Mouse (Mus musculus) liver, embryonic 16.5 days (tissue): ENCODE measurements around the gene Agap1. TPM values are rescaled to one million over a fixed set of nuclear protein-coding genes. Genes with fewer than 3 reads are reported as not detected.

ENCODE experiments used
- ATAC-seq: fragments of 200-750 bp; cut with Nextera tagmentation; 2 replicates; pipeline ENCODE4 v1.8.0; 2017; ENCODE audit warnings: low read depth, mild to moderate bottlenecking, moderate number of reproducible peaks, moderate library complexity
- H3K27ac ChIP-seq: fragments of 300-500 bp; sonication (generic); 2 replicates; pipeline ENCODE4 v1.5.1; 2014; ENCODE audit warnings: mild to moderate bottlenecking, low read length
- H3K27me3 ChIP-seq: fragments of 300-500 bp; sonication (generic); 2 replicates; pipeline ENCODE4 v1.6.1; 2014; ENCODE audit warnings: low read depth, low read length, mixed read lengths; ENCODE audit not compliant: control insufficient read depth, insufficient read depth
- H3K36me3 ChIP-seq: fragments of 300-500 bp; sonication (generic); 2 replicates; pipeline ENCODE4 v1.6.1; 2014; ENCODE audit warnings: mild to moderate bottlenecking; ENCODE audit not compliant: control insufficient read depth, insufficient read depth
- H3K4me1 ChIP-seq: fragments of 300-500 bp; sonication (generic); 2 replicates; pipeline ENCODE4 v1.6.1; 2014; ENCODE audit warnings: low read depth, low read length, mixed read lengths; ENCODE audit not compliant: control insufficient read depth
- H3K4me2 ChIP-seq: fragments of 300-500 bp; sonication (generic); 2 replicates; pipeline ENCODE4 v1.6.1; 2014; ENCODE audit warnings: low read depth, low read length, mixed read lengths
- H3K4me3 ChIP-seq: fragments of 300-500 bp; sonication (generic); 2 replicates; pipeline ENCODE4 v1.5.1; 2014; ENCODE audit warnings: low read depth, mild to moderate bottlenecking, low read length
- H3K9ac ChIP-seq: fragments of 300-500 bp; sonication (generic); 2 replicates; pipeline ENCODE4 v1.6.1; 2014; ENCODE audit warnings: low read depth, low read length
- H3K9me3 ChIP-seq: fragments of 300-500 bp; sonication (generic); replicated peaks from 2 replicates; pipeline ENCODE4 v1.6.1; 2016; ENCODE audit warnings: low read length; ENCODE audit not compliant: control insufficient read depth
- WGBS: fragments of 180-500 bp; shearing (Covaris S2); extraction: QIAGEN DNeasy Blood & Tissue Kit; methylation state at CpG from one replicate; pipeline ENCODE4 v1.1.7; 2014; ENCODE audit not compliant: insufficient replicate concordance; 5-methylcytosine and 5-hydroxymethylcytosine counted together
- polyA plus RNA-seq: library from polyadenylated mRNA; unstranded; fragments of >200 nt; fragmentation: Nextera tagmentation; extraction: Ambion mirVana; gene quantifications from 2 replicates; pipeline ENCODE4 v1.2.1, GENCODE M21; 2015

The Agap1 gene
- polyA plus RNA-seq, 1 experiment from 2014 or later, result 1.1 TPM

DNA sequence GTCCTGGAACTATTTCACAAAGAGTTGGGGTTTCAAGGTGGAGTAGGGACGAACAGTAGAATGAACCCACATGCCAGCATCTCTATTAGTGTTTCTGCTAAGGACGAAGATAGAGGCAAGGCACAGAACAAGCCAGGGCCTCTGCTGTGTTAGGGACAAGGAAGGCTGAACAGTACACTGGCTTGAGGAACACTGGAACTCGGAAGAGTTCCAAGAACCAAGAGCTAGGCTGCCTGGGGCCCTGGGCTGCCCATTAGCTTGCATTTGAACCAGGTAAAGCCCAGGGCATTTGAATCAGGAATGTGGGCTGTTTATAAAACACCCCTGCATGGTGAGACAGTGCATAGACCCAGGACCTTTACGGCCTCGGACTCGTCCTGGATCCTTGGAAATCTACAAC is 940 bp upstream of the Agap1 start:
- Histone ChIP-seq H3K36me3 (no peaks in the 10 kb centered on the region; the same call in 1 of the 2 replicates), H3K27ac (no peak overlapping the region), H3K4me2 (peak overlapping the region; percentile 80), H3K9ac (no peak overlapping the region; the same call in 1 of the 2 replicates), H3K9me3 (no peaks in the 10 kb centered on the region), H3K4me3 (peak overlapping the region; percentile 66), H3K27me3 (peaks cover 31% of the 10 kb centered on the region), H3K4me1 (peaks cover 4% of the 10 kb centered on the region)
- 30% methylated on average over 6 of the region's 6 CpGs for WGBS
- no peak for ATAC-seq

DNA sequence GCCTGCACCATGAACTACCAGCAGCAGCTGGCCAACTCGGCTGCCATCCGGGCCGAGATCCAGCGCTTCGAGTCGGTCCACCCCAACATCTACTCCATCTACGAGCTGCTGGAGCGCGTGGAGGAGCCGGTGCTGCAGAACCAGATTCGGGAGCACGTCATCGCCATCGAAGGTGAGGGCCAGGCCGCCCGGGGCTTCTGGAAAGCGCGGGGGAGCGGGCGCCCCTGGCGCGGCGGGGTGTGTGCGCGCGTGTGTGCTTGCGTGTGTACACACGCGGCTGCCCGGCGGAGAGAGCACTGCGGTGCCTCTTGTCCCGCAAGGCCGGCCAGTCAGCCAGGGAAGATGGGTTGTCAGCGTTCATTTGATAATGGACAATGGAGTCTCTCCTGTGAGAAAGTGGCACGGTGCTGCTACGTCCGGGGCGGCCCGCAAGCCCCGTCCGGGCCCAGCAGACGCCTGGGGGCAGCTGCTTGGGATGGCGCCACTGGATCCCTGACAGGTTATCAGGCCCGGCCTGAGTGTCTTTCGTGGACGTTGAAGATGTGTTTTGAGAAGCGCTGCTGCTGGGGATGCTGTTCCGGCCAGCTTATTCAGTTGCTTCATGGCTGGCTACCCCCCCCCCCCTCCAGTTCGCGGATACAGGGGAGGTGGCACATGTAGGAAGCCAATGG is 950 bp downstream of the Agap1 start:
- H3K27me3 ChIP-seq, result peaks cover 31% of the 10 kb centered on the region
- H3K9me3 ChIP-seq, result no peaks in the 10 kb centered on the region
- H3K4me1 ChIP-seq, result peaks cover 4% of the 10 kb centered on the region
- H3K4me3 ChIP-seq, result peak overlapping the region; percentile 66
- no peak for ATAC-seq
- H3K4me2 ChIP-seq, result peak overlapping the region; percentile 80
- H3K27ac ChIP-seq, result no peak overlapping the region
- peak overlapping the region; percentile 61 for H3K9ac ChIP-seq
- under 1% methylated on average over 51 of the region's 51 CpGs for WGBS
- H3K36me3 ChIP-seq, result no peaks in the 10 kb centered on the region; the same call in 1 of the 2 replicates

DNA sequence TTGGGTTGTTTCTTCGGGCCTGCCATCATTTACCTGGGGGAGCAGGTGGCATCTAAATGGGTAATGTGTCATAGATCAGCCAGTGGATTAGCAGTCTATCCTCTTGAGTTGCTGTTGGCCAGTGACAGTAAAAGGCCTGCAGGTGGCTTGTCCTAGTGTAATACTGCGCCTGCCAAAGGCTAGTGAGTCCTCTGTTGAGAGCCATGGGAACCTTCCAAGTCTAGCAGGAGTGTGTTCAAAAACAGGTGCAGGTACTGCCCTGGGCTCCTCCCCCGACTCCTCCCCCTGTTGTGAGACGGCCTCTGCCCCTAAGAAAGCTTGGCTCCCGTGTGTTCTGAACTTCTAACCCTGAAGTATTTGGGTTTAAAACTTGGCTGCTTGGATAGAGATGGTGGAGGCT is 1.9 kb downstream of the Agap1 start:
- H3K4me1 ChIP-seq, result peaks cover 4% of the 10 kb centered on the region
- no peak overlapping the region for H3K4me3 ChIP-seq
- no peak overlapping the region for H3K27ac ChIP-seq
- peaks cover 31% of the 10 kb centered on the region for H3K27me3 ChIP-seq
- 28% methylated on average over 5 of the region's 5 CpGs for WGBS
- no peaks in the 10 kb centered on the region; the same call in 1 of the 2 replicates for H3K36me3 ChIP-seq
- no peak for ATAC-seq
- no peak overlapping the region for H3K9ac ChIP-seq
- H3K9me3 ChIP-seq, result no peaks in the 10 kb centered on the region
- peak overlapping the region; percentile 80 for H3K4me2 ChIP-seq

DNA sequence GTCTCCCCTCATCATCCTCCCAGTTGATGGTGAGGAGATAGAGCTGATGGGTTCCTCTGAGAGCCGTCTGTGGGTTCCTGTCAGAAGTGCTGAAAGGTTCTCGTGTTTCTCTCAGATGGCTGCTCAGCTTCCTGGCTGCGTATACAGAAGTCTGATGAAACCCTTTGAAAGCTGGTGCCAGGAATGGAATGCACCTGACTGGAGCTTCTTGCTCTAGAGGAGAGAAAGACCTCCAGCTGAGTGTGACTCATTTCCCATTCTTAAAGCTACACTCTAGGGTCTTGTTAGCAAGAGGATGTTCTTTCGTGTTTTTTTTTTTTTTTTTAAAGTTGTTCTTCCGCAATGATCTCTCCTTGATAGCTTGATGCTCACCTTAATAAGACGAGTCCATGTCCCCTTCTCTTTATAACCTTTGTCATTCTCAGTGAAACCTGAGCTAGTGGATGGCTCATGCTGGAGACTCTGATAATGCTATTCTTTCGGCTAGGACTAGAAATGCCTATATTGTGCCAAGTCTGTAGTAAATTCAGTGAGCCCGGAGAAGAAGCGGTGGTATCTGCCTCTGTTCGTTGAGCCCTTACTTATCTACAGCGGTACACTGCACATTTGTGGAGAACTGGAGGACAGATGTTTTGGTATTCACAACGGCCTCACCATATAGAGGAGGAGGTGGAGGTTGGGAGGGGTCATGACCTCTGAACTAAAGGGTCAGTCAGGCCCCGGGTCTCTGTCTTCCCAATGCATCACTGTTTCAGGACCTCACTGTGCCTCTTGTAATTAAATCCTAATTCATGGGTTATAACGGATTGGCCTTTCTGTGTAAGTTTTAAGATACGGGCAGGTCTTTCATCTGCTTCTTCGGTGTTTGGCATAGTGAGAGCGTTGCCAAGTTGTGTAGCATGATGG is 2.8 kb downstream of the Agap1 start:
- H3K9me3 ChIP-seq, result no peaks in the 10 kb centered on the region
- no peak overlapping the region for H3K27ac ChIP-seq
- no peaks in the 10 kb centered on the region; the same call in 1 of the 2 replicates for H3K36me3 ChIP-seq
- no peak for ATAC-seq
- H3K4me3 ChIP-seq, result no peak overlapping the region
- H3K27me3 ChIP-seq, result peaks cover 31% of the 10 kb centered on the region
- H3K4me1 ChIP-seq, result peaks cover 4% of the 10 kb centered on the region
- WGBS, result 54% methylated on average over 17 of the region's 17 CpGs
- H3K9ac ChIP-seq, result no peak overlapping the region
- H3K4me2 ChIP-seq, result no peak overlapping the region

DNA sequence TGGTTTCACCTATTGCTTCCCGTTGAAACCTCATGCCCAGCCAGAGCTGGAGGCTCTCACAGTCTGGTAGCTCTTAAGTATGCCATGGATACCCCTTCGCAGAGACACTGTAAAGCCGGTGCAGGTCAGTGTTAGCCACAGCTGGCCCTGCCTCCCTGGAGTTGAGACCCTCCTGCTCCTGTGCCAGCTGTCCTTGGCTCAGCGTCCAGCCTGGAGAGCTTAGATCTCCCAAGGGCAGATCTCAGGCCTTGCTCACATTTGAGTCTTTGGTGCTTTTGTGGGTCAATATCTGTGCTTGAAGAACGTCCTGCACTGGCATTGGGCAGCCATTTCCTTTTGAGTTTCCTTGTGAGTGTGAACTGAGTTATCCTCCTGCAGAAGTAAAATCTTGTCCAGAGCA is 7.3 kb downstream of the Agap1 start:
- Histone ChIP-seq H3K4me1 (peaks cover 18% of the 10 kb centered on the region), H3K27me3 (no peaks in the 10 kb centered on the region), H3K4me2 (no peak overlapping the region), H3K9ac (no peak overlapping the region), H3K36me3 (no peaks in the 10 kb centered on the region; the same call in 1 of the 2 replicates), H3K27ac (no peak overlapping the region), H3K4me3 (no peak overlapping the region), H3K9me3 (no peaks in the 10 kb centered on the region)
- ATAC-seq, result no peak
- 60% methylated on average over 5 of the region's 5 CpGs for WGBS

DNA sequence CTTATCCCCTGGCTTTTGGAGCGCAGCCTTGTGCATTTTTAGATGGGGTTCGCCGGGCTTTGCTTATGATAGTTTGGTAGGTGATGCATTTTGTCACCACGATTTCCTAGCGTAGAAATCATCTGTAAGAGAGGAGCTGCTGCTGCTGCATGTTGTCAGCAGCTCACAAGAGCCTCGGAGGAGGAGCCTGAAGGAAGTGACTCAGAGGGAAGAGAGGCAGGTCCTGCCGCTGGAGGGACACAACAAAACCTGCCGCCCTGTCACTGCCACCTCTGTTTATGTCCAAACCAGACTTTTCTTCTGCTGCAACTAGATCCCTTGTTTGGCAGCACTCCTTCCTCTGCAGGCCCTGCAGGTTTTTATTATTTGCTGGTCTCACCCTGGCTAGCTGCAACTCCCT is 8.5 kb downstream of the Agap1 start:
- Histone ChIP-seq H3K27me3 (no peaks in the 10 kb centered on the region), H3K4me2 (no peak overlapping the region)
- 21% methylated on average over 8 of the region's 8 CpGs for WGBS

GRCm38 (mm10) chr1:89465417-89466002 is 10.9 kb downstream of the Agap1 start:
- H3K36me3 ChIP-seq, result no peaks in the 10 kb centered on the region
- peaks cover 27% of the 10 kb centered on the region for H3K4me1 ChIP-seq
- H3K4me3 ChIP-seq, result no peak overlapping the region
- H3K27ac ChIP-seq, result no peak overlapping the region
- H3K4me2 ChIP-seq, result no peak overlapping the region
- ATAC-seq, result no peak
- no peaks in the 10 kb centered on the region for H3K9me3 ChIP-seq
- 51% methylated on average over 5 of the region's 5 CpGs for WGBS
- no peak overlapping the region for H3K9ac ChIP-seq
- H3K27me3 ChIP-seq, result no peaks in the 10 kb centered on the region

More for the DNA sequence above, 8.5 kb downstream of the Agap1 start:
- no peak overlapping the region for H3K4me3 ChIP-seq
- H3K4me1 ChIP-seq, result peaks cover 22% of the 10 kb centered on the region
- no peak overlapping the region for H3K27ac ChIP-seq
- H3K9me3 ChIP-seq, result no peaks in the 10 kb centered on the region
- H3K9ac ChIP-seq, result no peak overlapping the region
- no peak for ATAC-seq
- no peaks in the 10 kb centered on the region; the same call in 1 of the 2 replicates for H3K36me3 ChIP-seq

DNA sequence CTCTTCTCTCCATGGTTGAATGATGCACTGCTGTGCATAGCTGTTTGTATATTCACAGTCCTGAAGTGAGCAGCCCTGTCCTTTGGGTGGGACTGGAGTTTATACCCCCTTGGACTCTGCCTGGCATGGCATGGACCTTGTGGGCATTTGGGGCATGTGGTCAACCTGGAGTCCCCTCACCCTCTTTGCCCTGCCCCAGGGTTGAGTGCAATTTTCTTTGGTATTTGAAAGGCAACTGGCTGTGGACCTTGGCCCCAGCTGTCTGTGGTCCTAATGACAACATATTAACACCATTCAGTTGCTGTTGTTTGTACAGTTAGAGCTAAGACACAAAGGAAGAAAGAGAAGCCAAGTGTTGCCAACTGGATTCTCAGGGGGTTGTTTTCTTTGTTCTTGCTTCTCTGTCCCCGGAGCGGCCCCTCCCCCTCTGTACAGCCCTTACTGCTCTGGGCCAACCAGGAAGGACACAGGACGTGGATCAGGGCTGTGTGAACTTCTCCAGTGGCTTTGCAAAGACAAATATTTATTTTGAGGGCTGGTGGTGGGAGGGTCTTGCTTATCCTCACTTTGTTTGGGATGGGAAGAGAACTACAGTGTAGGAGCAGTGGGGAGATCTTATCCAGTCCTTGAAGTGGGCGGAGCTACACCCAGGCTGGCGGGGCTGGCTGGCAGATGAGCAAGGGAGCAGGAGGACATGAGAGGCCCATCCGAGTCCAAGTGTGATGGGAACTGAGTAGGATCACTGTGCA is 12.9 kb downstream of the Agap1 start:
- peak; percentile 86 for ATAC-seq
- Histone ChIP-seq H3K9ac (no peak overlapping the region), H3K4me2 (peak overlapping the region; percentile 22; the same call in 1 of the 2 replicates), H3K9me3 (no peaks in the 10 kb centered on the region), H3K4me3 (no peak overlapping the region), H3K4me1 (peaks cover 27% of the 10 kb centered on the region), H3K36me3 (no peaks in the 10 kb centered on the region), H3K27me3 (no peaks in the 10 kb centered on the region), H3K27ac (peak overlapping the region; percentile 61)
- 16% methylated on average over 6 of the region's 6 CpGs for WGBS
